Mouse (Mus musculus) cerebellum, adult (tissue): ENCODE results near the gene Bricd5.

Source experiments
- ATAC-seq: cut with Nextera tagmentation; 2 replicates; pipeline ENCODE4 v1.9.2; 2017; ENCODE audit warnings: mild to moderate bottlenecking, moderate library complexity, mixed read lengths; ENCODE audit not compliant: insufficient number of reproducible peaks, low FRiP score, low TSS enrichment

Gene Bricd5

DNA sequence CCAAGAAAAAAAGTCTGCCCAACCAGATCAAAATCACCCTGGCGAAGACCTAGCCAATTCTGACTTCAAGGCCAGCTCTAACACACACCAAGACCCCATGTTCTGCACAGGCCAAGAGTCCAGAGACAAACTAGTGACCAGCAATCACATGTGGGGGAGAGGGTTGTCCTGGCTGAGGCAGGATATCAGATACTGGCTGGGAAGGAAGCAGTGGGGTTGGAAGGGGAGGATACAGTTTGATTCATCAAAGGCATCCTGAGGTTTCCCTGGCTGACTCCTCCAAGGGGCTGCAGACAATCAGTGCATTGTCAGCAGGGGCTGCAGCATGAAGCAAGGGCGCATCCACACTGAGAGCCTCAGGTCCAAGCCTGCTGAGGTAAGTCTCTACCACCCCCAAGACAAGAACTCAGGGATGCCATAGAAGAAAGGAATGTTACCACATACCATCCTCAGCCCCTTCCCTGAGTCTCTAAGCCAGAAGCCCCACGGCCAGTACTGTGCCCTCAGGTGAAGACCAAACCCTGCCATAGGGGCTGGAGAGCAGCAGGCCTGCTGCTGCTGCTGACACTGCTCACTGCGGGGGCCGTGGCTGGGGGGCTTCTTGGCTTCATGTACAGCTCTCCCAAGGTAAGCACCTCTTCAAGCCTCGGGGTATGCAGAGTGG lies at the start of gene Bricd5:
TSS of gene Bricd5 (plus strand) at position 273 of the 664 bp plus-strand sequence.
- ATAC-seq: no peak

DNA sequence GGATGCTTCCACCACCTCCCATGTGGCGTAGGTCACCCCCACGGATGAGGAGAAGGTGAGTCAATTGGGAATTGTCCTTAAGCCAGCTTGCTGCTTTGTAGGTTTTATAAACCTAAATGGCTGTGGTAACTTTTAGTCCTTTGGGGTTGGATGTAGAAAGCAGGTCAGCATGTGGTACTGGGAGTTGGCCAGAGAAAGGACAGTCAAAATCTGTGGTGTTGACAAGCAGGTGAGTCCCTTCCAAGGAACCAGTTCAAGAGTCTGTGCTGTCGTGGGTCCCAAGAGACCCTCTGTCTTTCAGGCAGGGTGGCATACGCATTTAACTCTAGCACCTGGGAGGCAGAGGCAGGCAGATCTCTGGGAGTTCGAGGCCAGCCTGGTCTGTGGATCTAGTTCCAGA lies 49.2 kb upstream of the Bricd5 start:
- no peak for ATAC-seq

DNA sequence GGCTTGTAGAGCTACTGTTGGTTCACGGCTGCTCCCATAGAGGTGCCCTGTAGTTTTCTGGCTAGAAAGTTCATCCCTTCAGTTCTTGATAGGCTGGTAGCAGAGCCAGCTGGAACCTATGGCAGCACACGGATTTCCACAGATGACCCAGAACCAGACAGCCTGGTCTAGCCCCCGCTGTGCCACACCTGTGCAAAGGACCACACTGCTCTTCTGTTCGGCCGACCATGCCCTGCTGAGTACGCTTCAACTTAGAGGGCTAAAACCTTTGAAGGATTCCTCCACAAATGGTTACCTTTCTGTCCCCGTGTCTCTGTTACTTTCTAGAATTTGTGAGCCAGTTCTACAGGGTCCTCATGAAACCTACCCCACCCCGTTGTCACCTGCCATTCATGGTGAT lies 48.4 kb upstream of the Bricd5 start:
- 0 out of 2 replicates have a peak, but pooled peaks have one; percentile 32 for ATAC-seq

DNA sequence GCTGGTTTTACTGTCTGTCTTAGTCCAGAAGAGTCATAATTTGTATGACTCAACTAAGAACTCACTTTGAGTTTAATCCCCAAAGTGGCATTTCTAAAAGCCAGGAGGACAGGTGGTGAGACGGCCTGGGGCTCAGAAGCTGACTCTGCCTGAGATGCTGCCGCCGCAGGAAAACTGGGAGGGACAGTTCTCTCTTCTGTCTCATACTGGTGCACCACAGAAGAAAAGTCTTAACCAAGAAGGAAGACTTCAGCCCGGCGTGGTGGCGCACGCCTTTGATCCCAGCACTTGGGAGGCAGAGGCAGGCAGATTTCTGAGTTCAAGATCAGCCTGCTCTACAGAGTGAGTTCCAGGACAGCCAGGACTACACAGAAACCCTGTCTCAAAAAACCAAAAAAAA lies 47.8 kb upstream of the Bricd5 start:
- ATAC-seq: no peak

DNA sequence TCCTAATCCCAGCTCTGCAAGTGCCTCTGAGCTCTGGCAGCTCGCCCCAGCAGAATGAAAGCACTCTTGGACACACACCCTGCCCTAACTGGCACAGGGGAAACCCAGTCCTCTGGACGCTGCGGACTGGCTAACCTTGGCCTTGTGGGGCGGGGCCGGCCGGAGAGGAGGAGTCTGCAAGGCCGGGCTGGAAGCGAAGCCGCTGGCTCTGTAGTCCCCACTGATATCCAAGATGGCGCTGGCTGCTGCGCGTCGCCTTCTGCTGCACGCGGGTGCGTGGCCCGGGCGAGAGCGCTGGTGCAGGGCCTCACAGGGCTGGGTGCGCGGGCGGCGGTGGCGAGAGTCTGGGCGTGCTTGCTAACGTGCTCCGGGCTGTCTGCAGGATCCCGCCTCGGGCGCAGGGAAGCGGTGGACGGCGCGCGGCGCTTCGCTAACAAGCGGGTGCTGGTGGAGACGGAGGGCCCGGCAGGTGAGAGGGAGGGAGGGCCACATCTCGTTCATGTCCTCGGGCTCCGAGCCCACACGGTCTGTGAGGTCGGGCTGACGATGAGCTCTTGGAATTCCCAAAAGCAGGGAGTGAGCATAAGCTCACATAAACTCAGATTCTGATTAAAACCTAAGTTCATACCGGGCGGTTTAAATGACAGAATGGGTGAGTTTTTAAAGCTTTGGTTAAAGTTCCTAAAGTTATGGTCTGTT lies 47.1 kb upstream of the Bricd5 start, which contains the start of gene Eci1:
TSS of gene Eci1 (plus strand) at position 171 of the 699 bp plus-strand sequence.
- ATAC-seq: peak; percentile 96

DNA sequence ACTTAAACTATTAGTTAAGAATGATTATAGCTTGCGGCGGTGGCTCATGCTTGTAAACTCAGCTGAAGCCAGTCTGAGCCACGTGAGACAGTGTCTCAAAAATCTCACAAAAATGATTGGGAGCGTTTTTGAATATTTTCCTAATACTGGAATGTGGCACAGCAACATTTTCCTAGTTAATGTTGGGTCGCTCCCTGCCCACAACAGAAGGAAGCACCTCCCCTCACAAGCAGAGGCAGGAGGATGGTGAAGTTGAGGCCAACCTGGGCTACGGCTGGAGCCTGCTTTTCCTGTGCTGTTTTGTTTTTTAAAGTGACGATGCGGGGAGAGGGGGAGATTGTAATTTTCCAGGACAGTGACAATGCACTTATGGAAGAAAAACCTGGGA lies 46.5 kb upstream of the Bricd5 start:
- no peak for ATAC-seq

DNA sequence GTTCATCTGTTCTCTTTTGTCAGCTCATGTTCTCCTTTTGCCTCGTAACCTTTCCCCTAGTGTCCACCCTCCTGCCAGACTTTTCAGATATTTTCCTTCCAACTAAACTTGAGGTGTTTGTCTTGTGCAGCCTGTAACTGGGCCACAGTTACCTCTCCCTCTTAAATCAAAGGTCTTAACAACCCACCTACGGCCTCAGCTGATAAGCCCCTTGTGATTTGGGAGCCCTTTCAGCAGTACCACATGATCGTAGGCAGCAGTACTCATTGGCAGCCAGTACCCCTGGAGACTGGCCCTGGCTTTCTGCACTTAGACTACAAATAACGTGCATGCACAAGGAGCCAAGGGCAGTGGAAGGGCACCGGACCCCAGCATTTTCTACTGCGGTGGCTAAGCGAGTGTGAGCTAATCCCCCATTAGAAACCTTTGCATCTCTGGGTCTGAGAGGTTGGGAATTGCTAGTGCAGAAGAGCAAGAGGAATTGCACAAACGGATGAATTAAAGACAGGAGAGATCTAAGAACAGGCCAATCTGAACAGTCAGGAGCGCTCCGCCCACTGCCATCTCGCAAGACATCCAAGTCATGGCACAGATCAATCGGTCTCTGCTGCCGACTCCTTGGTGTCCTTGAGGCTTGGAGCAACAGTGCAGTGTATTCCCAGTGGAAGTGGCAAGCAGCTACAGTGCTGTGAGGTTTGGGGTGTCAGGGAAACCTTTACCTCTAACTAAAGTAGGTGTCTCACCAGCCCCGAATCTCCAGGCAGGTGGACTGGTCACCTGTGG lies 44.3 kb upstream of the Bricd5 start:
- ATAC-seq: no peak

DNA sequence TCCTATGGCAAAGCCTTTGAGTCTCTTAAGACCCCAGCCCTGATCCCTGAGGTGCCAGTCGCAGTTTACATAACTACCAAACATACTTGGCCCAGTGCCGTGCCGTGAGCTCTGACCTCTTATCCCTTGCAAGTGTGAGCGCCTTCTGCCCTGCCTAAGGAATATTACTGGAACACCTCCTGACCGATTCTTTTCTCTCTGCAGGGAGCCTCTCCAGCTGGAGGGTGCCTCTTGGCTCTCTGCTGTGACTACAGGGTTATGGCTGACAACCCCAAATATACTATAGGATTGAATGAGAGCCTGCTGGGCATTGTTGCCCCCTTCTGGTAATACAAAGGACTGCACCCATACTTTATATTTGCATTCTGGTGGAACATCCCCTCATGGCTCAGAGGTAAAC lies 36.7 kb upstream of the Bricd5 start:
- ATAC-seq: no peak

DNA sequence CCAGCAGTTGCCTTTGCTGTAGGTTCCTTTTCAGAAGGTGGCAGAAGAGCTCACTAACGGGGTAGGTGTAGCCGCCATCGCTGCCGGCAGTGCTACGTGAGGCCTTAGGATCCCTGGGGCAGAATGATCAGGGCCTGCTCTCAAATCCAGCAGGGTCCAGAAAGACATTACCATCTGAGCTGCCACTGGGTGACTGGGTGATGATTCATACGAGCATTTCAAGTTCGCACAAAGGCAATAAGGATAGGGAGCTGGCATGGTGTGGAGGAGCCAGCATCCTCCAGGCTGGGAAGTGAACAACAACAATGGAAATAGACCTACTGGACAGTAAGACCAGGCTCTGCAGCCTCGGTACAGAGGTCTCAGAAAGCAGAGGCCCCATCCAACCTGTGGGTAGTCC lies 33.3 kb upstream of the Bricd5 start:
- no peak for ATAC-seq

DNA sequence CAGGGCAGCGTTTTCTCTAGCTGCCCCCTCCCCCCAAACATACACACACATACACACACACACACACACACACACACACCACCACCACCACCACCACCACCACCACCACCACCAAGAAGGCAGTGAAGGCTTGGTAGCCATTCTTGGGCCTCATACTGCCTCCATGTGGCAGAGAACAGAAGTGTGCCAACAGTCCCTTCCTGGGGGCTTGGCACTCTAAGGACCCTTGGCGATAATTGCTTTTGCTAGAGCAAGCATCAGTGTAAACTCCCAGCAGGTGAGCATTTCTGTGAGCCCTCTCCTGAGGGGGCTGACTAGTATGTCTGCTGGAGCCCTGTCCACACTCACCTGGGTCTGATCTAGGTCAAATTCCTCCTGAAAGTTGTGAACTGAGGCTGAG lies 32.5 kb upstream of the Bricd5 start:
- ATAC-seq: no peak

DNA sequence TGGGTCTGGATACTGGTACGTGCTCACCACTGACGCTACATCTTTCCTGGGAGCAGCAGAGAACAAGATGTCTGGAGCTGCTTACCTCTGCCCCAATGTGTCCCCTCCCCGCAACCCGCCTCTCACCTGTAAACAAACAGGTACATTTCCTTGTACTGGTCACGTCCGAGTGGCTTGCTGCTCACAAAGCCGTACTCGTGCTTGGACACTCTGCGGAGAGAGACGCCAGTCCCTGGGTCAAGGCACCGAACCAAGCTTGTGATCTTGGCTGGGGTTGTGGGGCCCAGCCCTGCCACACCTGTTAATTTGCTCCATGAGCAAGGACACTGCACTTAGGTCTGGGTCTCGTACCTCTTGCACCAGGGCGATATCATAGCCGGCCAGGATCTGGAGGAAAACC lies 31.6 kb upstream of the Bricd5 start:
- no peak for ATAC-seq

DNA sequence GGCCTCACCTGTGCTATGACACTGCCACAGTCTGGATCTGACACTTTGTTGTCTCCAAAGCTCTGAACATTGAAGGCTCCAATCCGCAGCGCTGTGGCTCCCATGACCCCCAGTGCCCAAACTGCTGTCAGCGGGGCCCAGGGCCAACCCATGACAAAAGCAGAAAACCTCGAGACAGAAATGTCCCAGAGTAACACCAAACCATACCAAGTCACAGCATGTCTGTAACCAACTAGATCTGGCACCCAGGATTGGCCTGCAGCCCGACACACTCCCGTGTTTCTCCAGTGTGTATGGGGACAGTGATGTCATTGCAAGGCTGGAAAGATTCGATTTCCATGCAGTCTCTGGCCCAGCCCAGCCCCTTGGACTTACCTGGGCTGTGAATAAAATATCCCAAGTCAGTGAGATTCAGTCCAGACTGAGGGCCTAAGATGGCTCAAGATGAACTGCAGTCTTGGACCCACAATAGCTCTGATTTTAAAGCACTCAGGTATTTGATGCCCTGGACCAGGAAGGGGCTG lies 31.0 kb upstream of the Bricd5 start, which contains the start of gene Dnase1l2:
TSS of gene Dnase1l2 (minus strand) at position 474 of the 524 bp plus-strand sequence.
- ATAC-seq: no peak

DNA sequence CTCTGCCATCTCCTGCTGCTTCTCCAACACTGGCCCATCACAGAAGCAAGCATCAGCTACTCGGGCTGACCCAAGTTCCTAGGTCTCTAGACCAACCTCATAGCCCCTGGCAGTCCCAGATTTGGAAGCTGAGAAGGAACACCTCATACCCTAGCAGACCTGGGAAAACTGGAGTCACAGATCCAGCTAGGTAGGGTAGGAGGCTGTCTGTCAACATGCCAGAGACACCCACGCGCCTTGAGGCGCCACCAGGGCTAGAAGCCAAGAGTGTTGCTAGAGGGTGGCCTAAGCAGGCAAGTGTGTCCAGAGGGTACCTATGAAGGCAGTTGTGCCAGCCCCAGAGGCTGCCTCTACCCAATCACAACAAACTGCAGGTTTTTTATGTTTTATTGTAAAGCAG lies 30.3 kb upstream of the Bricd5 start:
- ATAC-seq: no peak

DNA sequence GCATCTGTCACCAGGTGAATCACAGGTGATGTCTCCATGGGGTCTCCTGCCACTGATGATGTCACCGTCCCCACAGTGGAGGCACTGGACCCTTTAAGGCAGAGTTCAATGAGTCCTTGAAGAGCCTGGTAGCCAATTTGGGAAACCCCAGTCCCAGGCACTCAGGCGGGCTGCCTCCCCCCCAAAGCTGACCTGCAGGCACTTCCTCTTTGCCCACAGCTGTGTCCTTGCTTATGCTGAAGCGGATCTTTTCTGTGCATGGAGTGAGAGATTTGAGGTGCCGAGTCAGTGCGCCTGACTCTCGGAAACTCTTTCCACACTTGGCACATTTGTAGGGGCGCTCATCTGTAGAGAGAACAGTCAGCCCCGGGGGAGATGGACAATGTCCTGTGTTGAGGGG lies 27.1 kb upstream of the Bricd5 start:
- ATAC-seq: no peak

DNA sequence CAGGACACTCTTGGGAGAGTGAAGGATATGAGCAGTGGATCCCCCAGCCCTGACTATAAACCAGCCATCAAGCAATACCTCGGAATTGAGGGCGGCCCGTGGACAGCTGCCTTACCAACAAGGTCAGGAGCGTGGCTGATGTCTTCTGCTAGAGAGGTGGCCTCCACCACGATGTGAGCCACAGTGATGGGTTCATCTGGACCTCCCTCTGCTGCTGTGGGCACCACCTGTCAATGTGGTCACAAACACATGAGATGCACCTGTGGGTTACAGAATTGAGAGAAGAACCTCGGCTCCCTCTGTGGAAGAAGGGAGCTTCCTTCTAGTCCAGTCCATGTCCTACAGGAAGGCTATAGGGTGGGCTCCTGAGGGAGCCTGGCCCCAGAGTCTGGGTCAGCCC lies 24.2 kb upstream of the Bricd5 start:
- ATAC-seq: no peak

DNA sequence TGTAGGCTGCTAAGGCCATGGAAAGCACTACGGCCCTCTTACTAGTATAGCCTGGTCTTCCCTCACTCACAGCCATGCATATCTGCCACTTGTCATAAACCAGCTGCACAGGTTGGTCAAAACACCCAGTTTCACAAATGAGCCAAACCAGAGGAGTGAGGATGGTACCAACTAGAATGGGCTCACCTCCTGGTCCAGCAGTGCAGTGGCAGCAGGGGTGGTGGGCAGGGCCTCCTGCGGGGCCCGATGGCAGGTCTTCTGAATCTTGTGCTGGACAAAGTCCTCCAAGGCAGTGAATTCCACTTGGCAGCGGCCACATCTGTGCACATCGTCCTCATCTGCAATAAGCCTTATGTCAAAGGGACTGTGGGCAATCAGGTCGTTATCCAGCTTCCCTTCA lies 22.5 kb upstream of the Bricd5 start:
- no peak for ATAC-seq

DNA sequence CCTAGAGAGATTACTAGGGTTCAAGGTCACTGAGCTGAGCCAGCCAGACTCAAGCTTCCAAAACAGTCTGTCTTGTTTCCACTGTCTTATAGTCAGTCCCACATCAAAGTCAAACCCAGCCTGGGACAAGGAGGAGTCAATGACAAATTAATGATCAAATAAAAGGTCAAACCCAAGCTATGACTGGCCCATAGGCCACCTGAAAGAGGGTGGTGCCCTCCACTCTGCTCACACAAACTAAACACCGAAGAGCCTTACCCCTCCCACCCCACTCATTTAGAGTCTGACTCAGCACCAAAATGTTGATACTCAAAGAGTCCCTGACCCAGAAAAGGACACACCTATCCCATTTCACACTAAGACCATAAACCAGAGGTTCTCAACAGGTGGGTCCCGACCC lies 20.3 kb upstream of the Bricd5 start:
- no peak for ATAC-seq

DNA sequence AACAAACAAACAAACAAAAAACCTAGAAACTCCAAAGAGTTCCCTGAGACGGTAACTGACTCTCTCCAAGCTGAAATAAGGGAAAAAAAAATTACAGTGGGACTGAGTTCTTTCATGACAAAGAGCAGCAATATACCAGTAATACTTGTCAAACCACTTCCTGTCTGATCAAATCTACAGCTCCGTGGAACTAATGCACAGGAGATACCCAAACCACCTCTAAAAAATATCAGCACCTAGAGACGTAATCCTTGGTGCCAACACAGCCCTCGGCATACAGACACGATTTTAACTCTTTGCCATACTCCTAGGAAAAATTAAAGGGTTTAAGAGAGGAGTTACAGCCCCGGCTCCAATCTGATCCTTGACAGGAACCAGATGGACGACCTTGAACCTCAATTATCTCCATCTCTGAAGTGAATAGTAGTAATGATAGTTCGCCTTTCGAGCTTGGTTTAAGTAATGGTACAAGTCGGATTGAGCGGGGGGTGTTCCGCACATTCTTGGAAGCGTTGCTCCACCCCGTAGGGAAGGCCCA lies 19.4 kb upstream of the Bricd5 start:
- ATAC-seq: no peak

DNA sequence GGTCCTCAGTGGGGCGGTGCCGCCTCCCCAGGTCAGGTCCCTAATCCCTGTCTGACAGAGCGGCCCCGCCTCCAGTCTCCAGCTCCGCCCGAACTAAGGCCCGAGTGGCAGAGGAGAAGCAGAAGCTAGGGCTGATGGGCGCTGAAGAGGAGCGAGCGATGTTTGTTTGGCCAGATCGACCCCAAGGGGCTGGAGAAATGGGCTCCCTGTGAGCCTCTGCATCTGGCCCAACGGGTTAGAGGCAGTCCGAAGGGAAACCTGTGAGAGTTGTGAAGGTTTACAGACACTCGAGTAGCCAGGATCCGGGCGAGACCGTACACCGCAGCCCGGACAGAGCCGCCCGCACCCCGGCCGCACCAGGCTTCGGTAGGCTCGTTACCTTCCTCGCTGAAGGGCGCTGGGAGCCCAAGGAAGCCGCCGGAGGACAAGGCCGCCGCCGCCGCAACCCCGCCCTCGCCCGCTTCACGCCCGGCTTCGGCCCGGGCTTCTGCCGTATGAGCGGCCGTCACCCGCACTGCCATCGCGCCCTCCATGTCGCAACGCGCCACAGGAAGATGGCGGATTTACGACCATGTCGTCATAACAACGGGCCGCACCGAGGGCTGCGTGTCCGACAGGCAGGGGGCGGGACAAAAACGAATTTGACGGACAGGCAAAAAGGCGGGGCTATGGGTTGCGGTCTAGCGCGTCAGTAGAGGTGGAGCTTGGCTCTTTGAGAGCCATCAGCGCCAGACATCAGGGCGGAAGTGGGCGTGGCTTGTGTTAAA lies 18.7 kb upstream of the Bricd5 start:
- ATAC-seq: peak; percentile 93
